Mouse (Mus musculus) stomach, embryonic 14.5 days (tissue): ENCODE measurements at regions not wholly inside any gene's neighbourhood (a gene's known extent, or its start where the extent isn't known, plus 50 kb on each side); places are given as distances from the start of the nearest gene placed in this dataset.
A peak's percentile ranks its signal among the peaks of the same experiment; 100 is the strongest.

Source experiments
- ATAC-seq: fragments of 200-750 bp; cut with Nextera tagmentation; 2 replicates; pipeline ENCODE4 v1.8.0; 2017; ENCODE audit warnings: low read depth, moderate TSS enrichment; ENCODE audit not compliant: insufficient number of reproducible peaks, insufficient read depth, low FRiP score
- H3K27ac ChIP-seq: fragments of 300-500 bp; sonication (generic); 2 replicates; pipeline ENCODE4 v1.5.1; 2014; ENCODE audit warnings: mild to moderate bottlenecking, low read length, moderate library complexity, mixed read lengths
- H3K27me3 ChIP-seq: fragments of 300-500 bp; sonication (generic); 2 replicates; pipeline ENCODE4 v1.6.1; 2014; ENCODE audit warnings: low read length, control low read depth, mixed read lengths; ENCODE audit not compliant: control insufficient read depth, insufficient read depth
- H3K36me3 ChIP-seq: fragments of 300-500 bp; sonication (generic); 2 replicates; pipeline ENCODE4 v1.6.1; 2014; ENCODE audit warnings: mild to moderate bottlenecking, control low read depth, low read length, moderate library complexity, mixed read lengths; ENCODE audit not compliant: control insufficient read depth, insufficient read depth
- H3K4me1 ChIP-seq: fragments of 300-500 bp; sonication (generic); 2 replicates; pipeline ENCODE4 v1.6.1; 2014; ENCODE audit warnings: low read length, control low read depth, mixed read lengths; ENCODE audit not compliant: control insufficient read depth, insufficient read depth
- H3K4me2 ChIP-seq: fragments of 300-500 bp; sonication (generic); replicated peaks from 2 replicates; pipeline ENCODE4 v1.6.1; 2014; ENCODE audit warnings: low read depth, low read length, control low read depth
- H3K4me3 ChIP-seq: fragments of 300-500 bp; sonication (generic); 2 replicates; pipeline ENCODE4 v1.5.1; 2014; ENCODE audit warnings: low read depth, low read length, control low read depth
- H3K9ac ChIP-seq: fragments of 300-500 bp; sonication (generic); replicated peaks from 2 replicates; pipeline ENCODE4 v1.6.1; 2014; ENCODE audit warnings: low read depth, mild to moderate bottlenecking, control low read depth, low read length, moderate library complexity, mixed read lengths
- H3K9me3 ChIP-seq: fragments of 300-500 bp; sonication (generic); 2 replicates; pipeline ENCODE4 v1.6.1; 2016; ENCODE audit warnings: low read depth, low read length, control low read depth; ENCODE audit not compliant: control insufficient read depth
- WGBS: fragments of 180-500 bp; shearing (Covaris S2); extraction: QIAGEN DNeasy Blood & Tissue Kit; methylation state at CpG from one replicate; pipeline ENCODE4 v1.1.7; 2014; 5-methylcytosine and 5-hydroxymethylcytosine counted together

DNA sequence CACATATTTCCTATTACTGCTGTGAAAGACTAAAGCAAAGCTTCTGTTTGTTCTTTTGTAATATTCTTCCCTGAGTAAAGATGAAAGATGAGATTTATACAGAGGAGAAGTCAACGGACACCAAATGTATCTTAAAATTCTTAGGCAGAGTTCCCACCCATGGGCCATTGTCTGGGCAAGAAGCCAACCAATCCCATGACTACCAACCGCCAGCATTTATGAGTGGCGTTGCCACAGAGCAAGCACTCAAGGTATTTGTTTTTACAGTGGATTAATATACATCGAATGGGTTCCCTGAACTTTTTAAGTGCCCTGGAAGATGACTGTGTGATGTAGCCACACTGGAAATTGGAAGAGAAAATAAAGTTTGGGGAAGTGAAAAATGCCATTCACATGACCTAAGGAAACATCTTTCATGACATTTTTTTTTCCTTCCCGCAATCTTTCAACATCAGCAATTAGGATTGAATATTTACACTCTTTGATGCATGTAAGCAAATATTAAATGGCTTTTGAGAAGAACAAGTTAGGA, 525.1 kb downstream of the Ofcc1 start:
- Histone ChIP-seq H3K27ac (no peak overlapping the region), H3K4me1 (no peaks in the 10 kb centered on the region), H3K4me2 (no peak overlapping the region), H3K4me3 (no peak overlapping the region), H3K9ac (no peak overlapping the region), H3K36me3 (no peaks in the 10 kb centered on the region), H3K9me3 (no peaks in the 10 kb centered on the region), H3K27me3 (no peaks in the 10 kb centered on the region)
- ATAC-seq: no peak
- WGBS: 50% methylated on average over 5 of the region's 5 CpGs

- Histone ChIP-seq H3K4me3 (no peak overlapping the region), H3K9ac (no peak overlapping the region), H3K4me2 (no peak overlapping the region), H3K27ac (no peak overlapping the region), H3K9me3 (no peaks in the 10 kb centered on the region), H3K4me1 (no peaks in the 10 kb centered on the region), H3K27me3 (no peaks in the 10 kb centered on the region), H3K36me3 (no peaks in the 10 kb centered on the region)
- ATAC-seq: no peak
- WGBS: 54% methylated on average over 5 of the region's 5 CpGs
Observed at GRCm38 (mm10) chr13:39835302-39835701, 525.9 kb downstream of the Ofcc1 start.

GRCm38 (mm10) chr13:39834521-39835245, 526.6 kb downstream of the Ofcc1 start:
- H3K9me3 ChIP-seq: no peaks in the 10 kb centered on the region
- H3K9ac ChIP-seq: no peak overlapping the region
- no peaks in the 10 kb centered on the region for H3K4me1 ChIP-seq
- no peaks in the 10 kb centered on the region for H3K36me3 ChIP-seq
- H3K4me2 ChIP-seq: no peak overlapping the region
- no peak overlapping the region for H3K4me3 ChIP-seq
- 77% methylated on average over 9 of the region's 9 CpGs for WGBS
- no peak for ATAC-seq
- H3K27me3 ChIP-seq: no peaks in the 10 kb centered on the region
- H3K27ac ChIP-seq: no peak overlapping the region

DNA sequence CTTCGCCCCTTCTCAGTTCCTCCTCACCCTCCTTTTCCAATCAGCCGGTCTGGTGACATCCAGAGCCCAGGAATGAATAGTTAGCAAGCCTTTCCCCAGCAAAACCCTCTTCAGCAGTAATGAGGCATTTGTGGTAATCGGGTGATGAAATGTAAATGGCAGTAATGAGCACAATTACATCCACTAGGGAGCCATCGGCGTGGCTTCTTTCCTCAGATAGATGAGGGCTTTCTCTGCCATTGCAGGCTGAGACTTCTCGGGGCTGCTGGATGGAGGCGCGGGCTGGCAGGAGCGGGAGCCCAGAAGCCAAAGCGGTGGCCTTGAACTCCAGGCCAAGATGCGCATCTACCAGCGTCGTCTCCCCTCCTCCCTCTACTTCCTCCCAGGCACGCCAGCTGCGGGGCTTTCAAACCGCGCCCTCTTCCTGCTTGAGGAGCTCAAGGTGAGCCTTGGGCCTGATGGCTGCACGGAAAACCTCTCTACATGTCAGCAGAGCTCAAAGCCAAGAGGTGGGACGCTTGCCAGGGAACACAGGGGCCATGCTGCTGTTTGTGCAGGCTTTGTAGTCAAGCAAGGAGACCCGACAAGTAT, 537.2 kb downstream of the Ofcc1 start:
- H3K4me3 ChIP-seq: peak overlapping the region; percentile 22
- WGBS: 4% methylated on average over 20 of the region's 20 CpGs
- H3K27me3 ChIP-seq: no peaks in the 10 kb centered on the region
- H3K27ac ChIP-seq: no peak overlapping the region
- no peaks in the 10 kb centered on the region for H3K36me3 ChIP-seq
- H3K9ac ChIP-seq: no peak overlapping the region
- peak overlapping the region; percentile 66 for H3K4me2 ChIP-seq
- H3K4me1 ChIP-seq: peaks cover 12% of the 10 kb centered on the region; the same call in 1 of the 2 replicates
- no peak for ATAC-seq
- H3K9me3 ChIP-seq: no peaks in the 10 kb centered on the region

- 16% methylated on average over 15 of the region's 15 CpGs for WGBS
- H3K9ac ChIP-seq: no peak overlapping the region
Observed at GRCm38 (mm10) chr13:39823346-39823954, 537.8 kb downstream of the Ofcc1 start.

DNA sequence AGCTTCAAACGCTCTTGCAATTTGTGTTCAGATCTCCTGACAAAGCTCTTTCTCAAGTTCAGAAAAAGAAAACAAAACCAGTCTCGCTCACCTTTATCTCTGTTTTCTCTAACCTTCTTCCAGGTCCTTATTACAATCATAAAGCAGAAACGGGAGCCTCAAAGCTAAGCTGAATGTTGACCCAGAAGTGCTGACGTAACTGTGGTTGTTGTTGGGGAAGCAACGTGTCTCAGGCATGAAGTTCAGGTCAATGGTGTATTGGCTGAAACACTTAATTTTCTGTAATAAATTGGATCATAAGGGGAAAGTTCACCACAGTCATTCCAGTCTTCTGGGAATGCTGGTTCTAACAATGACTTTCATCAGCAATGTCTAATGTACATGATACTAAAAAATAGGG, 586.7 kb downstream of the Ofcc1 start:
- no peak overlapping the region for H3K4me3 ChIP-seq
- no peak overlapping the region for H3K9ac ChIP-seq
- WGBS: 70% methylated on average over 5 of the region's 5 CpGs
- H3K9me3 ChIP-seq: no peaks in the 10 kb centered on the region
- H3K4me1 ChIP-seq: no peaks in the 10 kb centered on the region
- H3K27ac ChIP-seq: no peak overlapping the region
- no peak for ATAC-seq
- H3K4me2 ChIP-seq: no peak overlapping the region
- H3K27me3 ChIP-seq: no peaks in the 10 kb centered on the region
- H3K36me3 ChIP-seq: no peaks in the 10 kb centered on the region

More at GRCm38 (mm10) chr13:39823346-39823954, 537.8 kb downstream of the Ofcc1 start:
- ATAC-seq: no peak
- H3K36me3 ChIP-seq: no peaks in the 10 kb centered on the region
- peaks cover 12% of the 10 kb centered on the region; the same call in 1 of the 2 replicates for H3K4me1 ChIP-seq
- no peaks in the 10 kb centered on the region for H3K27me3 ChIP-seq
- peak overlapping the region; percentile 22 for H3K4me3 ChIP-seq
- no peak overlapping the region for H3K27ac ChIP-seq
- peak overlapping the region; percentile 66 for H3K4me2 ChIP-seq
- H3K9me3 ChIP-seq: no peaks in the 10 kb centered on the region

DNA sequence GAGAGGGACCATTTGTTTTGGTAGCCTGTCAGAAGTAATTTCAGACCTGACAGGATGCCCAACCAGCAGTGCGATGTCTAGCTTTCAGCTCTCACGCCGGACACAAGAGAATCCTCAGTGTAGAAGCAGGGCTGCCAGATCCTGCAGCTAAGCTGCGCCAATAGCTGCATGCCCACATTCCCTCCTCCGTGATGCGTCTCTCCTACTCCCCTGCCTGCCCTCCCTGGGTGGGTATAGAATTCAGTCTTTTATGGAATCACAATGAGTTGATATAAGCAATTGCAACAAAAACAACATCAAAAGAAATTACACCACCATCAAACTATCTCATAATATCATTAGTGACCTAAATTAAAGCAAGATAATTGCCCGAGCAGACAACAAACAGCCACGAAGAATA, 587.1 kb downstream of the Ofcc1 start:
- no peak overlapping the region for H3K27ac ChIP-seq
- 77% methylated on average over 8 of the region's 8 CpGs for WGBS
- H3K9ac ChIP-seq: no peak overlapping the region
- ATAC-seq: no peak
- no peaks in the 10 kb centered on the region for H3K27me3 ChIP-seq
- H3K9me3 ChIP-seq: no peaks in the 10 kb centered on the region
- H3K4me2 ChIP-seq: no peak overlapping the region
- no peak overlapping the region for H3K4me3 ChIP-seq
- H3K4me1 ChIP-seq: no peaks in the 10 kb centered on the region
- H3K36me3 ChIP-seq: no peaks in the 10 kb centered on the region

DNA sequence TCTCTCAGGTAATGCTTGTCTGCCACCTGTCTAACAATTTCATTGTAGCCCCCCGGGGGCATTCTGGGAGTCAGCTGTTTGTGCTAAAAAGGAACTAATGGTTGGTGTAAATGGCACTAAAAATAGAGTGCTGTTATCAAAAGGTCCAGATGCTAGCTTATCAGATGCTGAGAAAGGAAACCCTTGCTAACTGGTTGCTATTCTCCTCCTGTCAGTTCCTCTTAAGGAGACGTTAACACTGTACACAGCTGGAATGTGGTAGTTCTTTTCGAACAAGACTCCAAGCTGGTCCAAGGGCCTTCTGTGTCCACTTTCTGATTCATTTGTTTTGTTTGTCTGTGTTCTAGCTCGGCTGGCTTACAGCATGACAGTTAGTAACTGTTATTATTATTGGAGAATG, 592.0 kb downstream of the Ofcc1 start:
- 58% methylated on average over 4 of the region's 4 CpGs for WGBS
- no peaks in the 10 kb centered on the region for H3K9me3 ChIP-seq

More for the DNA sequence above, 592.0 kb downstream of the Ofcc1 start:
- Histone ChIP-seq H3K4me2 (no peak overlapping the region), H3K4me1 (no peaks in the 10 kb centered on the region), H3K9ac (no peak overlapping the region), H3K27ac (no peak overlapping the region), H3K36me3 (no peaks in the 10 kb centered on the region), H3K4me3 (no peak overlapping the region), H3K27me3 (no peaks in the 10 kb centered on the region)
- no peak for ATAC-seq
